Mouse (Mus musculus): ENCODE data around the gene Pmm2.

The Pmm2 gene

DNA sequence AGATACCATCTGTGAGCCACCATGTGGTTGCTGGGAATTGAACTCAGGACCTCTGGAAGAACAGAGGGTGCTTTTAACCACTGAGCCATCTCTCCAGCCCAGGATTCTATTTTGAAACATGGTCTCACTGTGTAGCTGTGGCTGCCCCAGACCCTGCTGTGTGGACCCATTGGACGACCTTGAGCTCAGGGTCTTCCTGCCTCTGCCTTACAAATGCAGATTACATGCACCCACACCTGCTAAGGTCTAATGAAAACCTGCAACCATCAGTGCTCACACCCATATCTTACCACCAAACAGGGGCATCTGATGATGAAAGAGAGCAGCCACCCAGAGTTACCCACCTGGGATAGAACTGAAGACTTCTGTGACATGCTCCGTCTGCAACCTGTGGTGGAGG is 18.8 kb downstream of the Pmm2 start:
- no peak for DNase-seq (ENCODE audit: low read depth, low spot score)

DNA sequence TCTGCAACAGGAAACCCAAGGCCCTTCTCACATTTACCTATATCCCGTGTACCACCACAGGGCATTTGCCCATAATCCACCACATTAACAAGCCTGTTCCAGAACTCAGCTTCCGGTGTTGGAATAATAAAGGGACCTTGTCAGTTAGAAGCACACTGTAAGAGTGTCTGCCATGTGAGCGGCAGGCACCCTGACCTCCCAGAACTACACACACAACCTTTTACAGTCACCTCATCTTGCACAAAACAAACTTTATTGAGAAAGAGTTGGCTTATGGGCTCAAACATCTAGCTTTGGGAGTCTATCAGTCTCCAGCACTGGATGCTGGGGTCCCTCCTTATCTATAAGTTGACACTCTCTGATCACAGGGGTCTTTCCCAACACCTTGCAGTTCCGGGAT is 20.9 kb downstream of the Pmm2 start:
- DNase-seq (ENCODE audit: low read depth, low spot score): no peak

DNA sequence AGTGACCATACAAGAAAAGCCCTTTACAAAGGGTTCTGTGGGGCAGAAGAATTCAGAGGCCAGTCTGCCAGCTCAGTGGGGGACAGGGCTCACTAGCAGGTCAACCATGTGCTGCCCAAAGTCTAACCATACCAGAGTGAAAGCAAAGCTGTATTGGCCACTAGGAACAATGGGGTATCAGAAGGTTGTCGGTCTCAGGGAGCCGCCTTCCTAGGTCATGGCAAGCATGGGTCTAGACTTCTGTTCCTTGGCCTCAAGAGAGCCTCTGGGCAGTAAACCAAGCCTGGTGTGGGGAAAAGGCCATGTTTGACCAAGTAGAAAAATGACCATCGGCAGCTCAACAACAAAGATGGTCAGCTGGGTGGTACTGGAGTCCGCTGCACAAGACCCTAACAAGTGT is 21.3 kb downstream of the Pmm2 start:
- no peak for DNase-seq (ENCODE audit: low read depth, low spot score)

DNA sequence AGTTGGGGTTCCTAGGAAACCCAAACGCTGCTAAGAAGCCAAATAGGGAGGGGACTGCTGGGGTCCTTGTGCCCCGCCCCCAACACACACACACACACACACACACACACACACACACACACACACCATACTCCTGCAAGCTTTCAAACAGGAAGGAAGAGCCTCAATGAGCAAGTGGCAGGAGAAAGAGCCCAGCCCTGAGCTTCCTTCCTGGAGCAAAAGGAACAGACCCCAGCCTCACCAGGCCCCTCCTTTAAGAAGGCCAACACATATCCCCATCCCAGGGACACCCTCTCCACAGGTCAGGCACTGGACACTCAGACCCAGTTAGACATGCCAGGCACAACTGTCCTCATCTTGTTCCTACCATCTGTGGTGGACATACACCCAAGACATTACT is 25.5 kb downstream of the Pmm2 start:
- DNase-seq (ENCODE audit: low read depth, low spot score): no peak

DNA sequence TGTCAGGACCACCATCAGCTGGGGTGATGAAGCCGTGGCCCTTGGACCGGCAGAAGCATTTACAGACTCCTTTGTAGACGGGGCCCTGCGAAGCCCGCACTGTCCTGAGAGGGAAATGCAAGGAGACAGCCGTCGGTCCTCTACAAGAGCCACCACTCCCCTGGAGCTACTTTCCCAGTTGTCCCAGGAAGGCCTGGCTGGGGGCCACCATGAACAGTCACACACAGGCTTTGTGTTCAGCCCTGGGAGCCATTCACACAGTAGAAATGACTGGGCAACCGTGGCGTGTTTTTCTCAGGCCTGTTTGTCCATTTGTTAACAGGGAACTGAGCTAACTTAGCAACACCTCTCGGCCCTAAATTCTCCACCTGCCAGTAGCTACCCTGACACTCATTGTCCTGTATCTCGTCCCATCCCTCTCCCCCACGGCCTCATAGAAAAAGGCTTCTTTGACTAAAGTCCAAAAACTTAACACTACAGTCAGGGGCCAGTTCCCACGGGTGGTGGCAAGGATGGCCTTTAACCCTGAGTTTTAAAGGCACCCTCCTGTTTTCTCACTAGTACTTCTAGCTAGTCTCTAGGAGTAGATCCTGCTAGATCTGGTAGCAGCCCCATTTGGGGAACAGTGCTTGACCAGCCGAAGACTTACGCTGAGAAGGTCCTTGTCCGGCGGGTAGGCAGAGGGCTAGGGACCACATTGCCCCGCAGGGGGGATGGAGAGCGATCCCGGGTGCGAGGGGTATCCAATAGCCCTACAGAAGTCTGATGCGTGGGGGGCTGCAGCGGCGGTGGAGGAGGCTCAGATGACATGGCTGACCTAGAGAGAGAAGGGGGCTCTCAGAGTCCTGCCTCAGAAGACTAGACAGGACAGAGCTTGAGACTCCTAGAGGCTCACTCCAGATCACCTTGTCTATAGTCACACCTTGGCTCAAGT is 26.4 kb downstream of the Pmm2 start:
- DNase-seq (ENCODE audit: low read depth, low spot score): no peak

DNA sequence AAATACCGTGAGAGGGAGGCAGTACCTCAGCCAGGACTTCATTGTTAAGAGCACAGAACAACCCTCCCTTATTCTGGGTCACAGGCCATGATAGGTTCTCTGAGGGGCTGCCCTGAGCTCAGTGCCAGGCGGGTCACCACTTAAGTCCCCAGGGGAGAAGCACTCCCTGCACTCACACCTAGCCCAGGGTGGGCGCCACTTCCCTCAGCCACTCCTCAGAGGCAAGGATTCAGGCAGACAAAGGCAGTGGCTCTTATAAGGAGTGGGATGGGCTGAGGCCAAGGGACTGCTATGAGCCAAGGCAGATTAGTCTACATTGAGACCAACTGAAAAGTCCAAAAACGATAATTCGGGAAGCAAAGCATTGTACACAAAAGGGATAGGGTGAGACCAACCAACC is 27.9 kb downstream of the Pmm2 start:
- DNase-seq (ENCODE audit: low read depth, low spot score): no peak

DNA sequence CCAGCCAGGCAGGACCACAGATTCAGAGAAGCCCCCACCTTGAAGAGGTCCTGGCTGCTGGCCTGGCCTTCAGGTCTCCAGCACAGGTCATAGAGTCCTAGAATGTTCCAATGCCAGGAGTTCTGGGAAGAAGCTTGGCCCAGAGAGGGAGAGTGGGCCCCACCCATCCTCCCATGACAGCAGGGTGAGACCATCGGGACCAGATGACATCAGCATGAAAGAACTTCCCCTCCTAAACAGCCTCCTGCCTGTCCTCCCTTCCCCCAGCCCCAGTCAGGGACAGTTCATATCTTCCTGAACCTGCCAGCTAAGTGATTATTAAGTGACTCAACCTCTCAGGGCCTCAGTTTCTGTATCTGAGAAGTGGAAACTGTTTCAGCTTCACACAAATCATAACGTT is 29.0 kb downstream of the Pmm2 start:
- no peak for DNase-seq (ENCODE audit: low read depth, low spot score)

DNA sequence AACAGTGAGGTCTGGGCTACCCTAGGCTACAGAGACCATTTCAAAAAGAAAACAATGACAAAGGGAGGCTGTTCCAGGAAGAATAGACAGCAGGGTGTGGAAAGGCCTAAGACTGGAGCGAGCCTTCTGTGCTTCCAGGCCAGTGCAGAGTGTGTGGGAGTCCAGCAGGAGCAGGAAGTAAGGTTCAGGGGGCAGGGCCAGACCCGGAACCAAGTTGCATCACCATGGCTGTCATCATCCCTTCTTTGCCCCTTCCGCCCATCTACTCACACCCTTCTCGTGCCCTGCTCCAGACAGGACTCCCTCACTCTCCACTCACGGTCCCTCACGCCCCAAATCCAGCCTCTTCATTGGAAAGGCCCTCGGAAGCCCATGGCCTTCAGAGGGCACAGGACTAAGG is 29.8 kb downstream of the Pmm2 start:
- no peak for DNase-seq (ENCODE audit: low read depth, low spot score)

DNA sequence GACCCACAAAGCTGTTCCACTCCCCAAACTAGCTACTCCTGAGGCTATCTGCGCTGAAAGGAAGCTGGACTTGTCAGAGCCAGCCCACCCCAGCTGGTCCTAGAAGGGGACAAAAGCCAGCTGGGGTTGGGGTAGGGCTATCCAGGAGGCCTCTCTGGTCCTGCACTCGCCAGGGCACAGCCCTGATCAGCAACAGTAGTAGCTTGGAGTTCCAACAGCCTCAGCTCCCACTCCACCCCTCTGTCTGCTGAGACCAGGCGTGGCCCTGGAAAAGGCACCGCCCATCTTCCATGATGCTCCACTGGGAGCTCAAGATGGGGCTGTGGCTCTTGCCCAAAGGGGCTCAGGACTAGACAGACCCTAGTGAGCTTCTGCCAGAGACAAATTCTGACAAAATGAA is 30.3 kb downstream of the Pmm2 start:
- DNase-seq (ENCODE audit: low read depth, low spot score): no peak

DNA sequence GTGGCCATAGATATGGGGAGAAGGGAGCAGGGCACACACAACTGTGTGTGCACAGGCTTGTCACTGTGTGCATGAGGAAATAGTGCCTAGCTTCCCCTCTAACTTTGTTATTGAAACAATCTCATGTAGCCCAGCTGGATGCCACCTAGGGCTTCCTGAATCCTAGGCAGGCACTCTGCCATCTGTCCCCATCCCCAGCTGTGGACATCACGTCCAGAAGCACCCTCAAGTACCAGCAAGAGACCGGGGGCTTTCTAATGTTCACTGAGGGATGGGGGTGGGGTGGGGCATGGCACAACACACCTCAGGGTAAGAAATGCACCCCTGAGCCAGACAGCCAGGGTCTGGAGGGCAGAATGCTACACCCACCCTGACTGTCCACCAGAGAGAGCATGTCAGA is 30.9 kb downstream of the Pmm2 start:
- no peak for DNase-seq (ENCODE audit: low read depth, low spot score)

DNA sequence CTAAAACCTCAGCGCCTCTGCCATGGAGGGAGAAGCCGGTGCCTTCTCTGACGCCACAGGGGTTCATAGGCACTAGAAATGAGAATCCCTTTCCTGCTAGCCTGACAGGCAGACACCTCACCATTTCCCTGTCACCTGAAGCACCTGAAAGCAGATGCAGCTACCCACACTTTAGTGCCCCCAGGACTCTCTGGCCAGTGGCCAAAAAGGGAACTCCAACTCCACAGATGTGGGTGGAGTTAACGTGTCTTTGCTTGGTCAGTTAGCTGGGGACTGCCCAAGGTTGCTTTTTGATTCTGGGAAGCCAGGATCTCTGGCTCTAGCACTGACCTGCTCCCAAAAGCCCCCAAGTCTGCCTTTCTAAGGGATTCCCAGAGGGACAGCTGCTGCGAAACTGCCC is 32.0 kb downstream of the Pmm2 start:
- DNase-seq (ENCODE audit: low read depth, low spot score): no peak

DNA sequence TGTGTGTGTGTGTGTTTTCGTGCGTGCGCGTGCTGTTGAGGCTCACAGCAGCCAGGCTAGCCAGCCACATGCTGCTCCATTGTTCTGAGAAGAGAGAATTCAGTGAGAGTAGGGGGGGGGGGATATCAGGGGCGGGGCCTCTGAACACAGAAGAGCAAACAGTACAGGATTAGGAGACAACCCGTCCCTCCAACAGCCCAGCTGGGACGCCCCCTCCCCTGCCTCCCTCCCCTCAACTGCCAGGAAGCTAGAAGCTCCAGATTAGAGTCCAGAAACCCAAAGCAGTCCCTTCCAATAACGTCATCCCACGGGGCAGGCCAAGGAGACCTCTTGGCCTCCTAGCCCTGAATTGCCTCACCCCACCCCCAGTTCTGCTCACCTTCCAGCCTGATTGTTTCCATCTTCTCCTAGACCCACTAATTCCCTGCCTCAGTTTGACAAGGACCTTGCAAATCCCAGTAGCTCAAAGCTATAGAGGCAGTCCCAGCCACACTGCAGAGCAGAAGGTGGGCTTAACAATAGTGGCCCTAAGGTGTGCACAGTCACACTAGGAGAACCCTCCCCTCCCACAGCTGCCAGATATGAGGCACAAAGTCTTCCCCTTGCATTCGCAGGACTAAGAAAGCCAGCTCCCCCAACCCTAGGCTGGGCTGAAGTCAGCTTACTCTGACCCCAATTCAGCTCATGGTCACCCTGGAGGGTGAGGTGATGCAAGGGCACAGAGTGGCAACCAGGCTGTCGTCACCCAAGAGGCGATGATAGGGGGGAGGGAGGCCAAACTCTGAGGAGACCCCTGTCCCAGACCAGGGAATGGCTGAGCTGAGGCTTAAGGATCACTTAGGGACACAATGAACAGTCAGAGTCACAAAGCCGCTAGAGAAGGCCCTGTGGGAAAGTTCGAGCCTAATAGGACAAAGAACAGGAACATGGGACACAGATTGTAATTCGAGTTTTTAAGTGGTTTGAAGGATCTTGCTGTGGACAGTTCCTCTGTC is 32.9 kb downstream of the Pmm2 start:
- no peak for DNase-seq (ENCODE audit: low read depth, low spot score)

DNA sequence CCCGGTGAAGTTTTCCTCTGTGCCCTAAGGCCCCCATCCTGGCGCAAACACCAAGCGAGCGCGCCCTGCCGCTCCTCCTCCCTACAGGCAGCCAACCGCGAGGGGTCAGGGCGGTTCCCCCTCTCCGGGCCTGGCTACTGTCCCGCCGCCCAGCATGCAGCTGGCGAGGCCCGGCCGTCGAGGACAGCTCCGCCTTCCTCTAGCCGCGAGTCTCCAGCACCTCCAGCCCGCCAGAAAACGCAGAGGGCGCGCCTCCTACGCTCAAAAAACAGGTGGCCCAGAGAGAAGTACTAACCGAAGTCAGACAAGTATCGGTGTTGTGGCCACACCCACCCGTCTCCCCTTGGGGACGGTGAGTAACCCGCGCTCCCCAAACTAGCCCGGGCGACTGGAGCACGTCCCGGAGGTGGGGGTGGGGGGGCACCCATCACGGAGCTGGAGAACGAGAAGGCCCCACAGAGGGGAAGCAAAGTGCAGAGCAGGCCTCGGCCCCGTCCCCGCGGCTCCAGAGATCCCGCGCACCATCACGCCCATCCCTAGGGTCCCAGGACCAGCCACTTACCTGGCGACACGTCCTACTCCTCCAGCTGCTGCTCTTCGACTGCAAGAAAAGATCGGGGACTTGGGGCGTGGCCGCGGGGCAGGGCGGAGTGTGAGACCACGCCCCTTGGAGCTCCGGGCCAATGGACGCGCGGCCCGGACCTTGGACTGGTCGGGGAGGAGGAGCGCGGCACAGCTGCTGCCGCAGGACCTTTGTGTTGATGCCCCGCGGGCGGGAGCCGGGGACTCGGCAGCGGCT is 34.3 kb downstream of the Pmm2 start, which contains the start of gene Carhsp1:
Gene Carhsp1 (minus strand): TSS at position 605 of the 799 bp plus-strand sequence.
- peak; percentile 91 for DNase-seq (ENCODE audit: low read depth, low spot score)

DNA sequence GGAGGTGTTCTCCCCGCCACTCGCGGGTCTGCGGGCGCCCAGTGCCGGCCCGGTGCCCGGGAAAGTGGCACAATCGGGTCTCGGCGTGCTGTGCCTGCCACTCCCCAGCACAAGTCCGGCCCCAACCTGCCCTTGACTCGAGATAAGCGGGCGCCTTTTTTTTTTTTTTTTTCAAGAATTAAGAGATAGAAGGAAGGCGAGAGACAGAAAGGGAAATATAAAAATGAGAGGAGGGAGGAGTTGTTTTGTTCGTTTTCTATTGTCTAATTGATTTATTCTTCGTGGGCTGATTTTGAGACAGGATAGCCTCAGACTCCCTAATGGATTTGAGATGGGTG is 34.8 kb downstream of the Pmm2 start:
- no peak for DNase-seq (ENCODE audit: low read depth, low spot score)

DNA sequence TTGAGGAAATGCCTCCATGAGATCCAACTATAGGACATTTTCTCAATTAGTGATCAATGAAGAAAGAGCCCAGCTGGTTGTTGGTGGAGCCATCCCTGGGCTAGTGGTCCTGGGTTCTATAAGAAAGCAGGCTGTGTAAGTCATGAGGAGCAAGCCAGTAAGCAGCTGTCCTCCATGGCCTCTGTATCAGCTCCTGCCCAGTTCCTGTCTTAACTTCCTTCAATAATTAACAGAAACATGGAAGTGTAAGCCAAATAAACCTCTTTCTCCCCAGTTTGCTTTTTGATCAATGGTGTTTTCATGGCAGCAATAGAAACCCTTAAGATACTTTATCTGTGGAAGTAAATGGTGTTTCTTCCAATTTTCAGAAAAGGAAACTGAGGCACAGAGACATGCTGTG is 35.3 kb downstream of the Pmm2 start:
- no peak for DNase-seq (ENCODE audit: low read depth, low spot score)

DNA sequence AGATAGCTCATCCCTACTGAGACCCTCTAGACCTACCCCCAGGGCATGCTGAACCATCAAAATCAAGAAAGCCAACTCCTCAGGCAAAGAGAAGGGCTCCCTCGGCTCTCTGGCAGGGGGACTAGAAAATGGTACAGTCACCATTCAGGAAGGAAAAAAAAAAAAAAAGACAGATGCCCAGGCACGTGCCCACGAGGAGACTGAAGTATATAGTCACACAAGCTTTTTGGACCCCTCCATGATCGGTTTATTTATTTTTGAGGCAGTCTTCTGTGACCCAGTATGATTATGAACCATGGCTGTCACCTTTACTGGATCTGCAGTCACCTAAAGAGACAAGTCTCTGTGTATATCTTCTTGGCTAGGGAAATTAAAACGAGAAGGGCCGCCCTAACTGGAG is 35.9 kb downstream of the Pmm2 start:
- DNase-seq (ENCODE audit: low read depth, low spot score): no peak

DNA sequence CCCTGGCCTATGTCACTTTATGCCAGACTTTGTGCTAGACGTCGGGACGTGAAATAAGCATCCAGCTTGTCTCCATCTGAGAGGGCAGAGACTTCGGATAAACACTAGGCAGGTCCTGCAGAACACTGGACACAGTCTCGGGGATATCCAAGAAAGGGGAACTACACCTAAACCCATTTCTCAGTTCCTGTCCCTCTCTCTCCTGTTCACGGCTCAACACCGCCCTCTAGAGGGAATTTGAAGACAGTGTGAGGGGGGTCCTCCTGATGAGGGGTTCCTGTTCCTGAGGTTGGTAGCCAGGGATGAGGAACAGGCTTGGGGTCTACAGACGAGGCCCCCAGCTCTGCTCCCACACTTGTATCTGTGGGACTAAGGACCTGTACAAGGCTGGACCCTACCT is 36.7 kb downstream of the Pmm2 start:
- DNase-seq (ENCODE audit: low read depth, low spot score): peak; percentile 85

DNA sequence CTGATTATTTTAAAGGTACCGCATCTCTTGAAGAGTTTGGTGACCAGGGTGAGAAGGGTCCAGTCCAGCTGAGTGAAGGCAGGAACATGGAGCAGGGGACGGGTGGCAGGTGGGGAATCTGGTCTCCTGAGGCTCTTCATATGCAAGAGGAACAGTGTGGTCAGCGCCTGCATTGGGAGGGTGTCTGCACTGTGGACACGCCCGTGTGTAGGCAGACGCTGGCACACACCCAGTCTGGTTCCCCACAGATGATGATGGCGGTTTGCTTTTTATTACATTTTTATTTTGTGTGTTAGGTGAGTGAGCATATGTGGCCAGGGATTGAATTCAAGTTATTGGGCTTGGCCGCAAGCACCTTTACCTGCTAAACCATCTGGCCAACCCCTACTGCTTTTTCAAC is 38.1 kb downstream of the Pmm2 start:
- DNase-seq (ENCODE audit: low read depth, low spot score): no peak

DNA sequence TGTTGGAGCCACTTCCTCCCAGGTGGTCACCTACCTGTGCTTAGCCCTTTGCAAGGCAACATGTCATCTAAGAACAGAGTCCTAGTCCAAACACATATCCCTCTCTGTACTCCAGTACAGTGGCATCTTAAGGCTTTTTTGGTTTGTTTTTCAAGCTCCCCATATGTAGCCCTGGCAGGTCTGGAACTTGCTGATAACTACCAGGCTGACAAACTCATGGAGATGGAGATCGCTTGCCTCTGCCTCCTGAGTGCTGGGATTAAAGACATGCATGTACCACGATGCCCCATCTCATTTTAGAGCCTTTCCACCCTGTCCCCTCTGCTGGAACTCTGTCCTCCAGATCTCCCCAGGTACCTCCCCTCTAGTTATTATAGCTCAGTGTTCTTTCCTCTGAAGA is 38.8 kb downstream of the Pmm2 start:
- DNase-seq (ENCODE audit: low read depth, low spot score): no peak

DNA sequence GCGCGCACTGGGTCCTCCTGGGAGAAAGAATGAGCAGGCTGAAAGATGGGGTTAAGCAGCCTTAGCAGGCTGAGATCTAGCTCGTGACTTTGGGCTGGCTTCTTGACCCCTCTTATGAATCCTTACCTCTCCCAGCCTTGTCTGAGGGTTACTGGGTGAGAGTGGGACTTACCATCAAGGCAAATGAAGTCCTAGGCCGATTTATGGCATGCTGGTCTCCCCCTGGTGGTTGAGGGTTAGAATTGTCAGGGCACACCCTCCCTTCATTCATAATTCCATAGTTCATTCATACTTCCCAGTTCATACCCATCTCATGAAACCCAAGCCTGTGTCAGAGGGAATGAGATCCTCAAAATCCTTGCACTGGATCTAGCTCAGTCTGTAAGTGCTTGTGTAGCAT is 39.3 kb downstream of the Pmm2 start:
- DNase-seq (ENCODE audit: low read depth, low spot score): peak; percentile 76

DNA sequence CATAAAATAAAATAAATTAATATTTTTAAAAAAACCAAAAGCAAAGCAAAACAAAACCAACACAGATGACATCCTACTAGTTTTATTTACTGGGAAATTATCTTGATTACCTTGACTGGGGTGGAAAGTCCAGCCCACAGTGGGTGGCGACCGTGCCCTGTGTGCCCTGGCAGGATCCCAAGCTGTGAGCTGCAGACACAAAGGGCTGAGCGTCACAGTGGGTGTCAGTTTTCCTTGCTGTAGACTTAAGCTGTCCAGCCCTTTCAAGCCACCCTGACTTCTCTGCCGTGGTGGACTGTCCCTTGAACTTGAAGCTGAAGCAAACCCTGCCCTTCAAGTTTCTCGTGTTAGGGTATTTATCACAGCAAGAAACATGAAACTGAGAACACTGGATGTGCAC is 40.6 kb downstream of the Pmm2 start:
- DNase-seq (ENCODE audit: low read depth, low spot score): no peak

DNA sequence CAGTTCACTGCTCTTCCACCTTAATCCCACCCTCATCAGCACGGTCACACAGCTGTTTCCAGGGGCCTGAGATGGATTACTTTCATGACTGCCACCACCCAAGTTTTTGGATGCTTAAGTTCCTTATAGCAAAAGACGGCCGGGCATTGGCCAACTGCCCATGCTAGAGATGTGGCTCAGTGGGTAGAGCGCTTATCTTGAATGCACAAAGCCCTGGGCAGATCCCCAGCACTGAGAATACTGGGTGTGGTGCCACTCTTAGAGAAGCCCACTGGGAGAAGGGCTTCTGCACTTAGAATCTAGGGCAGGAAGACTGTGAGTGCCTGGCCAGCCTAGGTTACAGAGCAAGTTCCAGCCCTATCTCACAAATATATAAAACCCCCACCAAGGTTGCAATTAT is 41.2 kb downstream of the Pmm2 start:
- DNase-seq (ENCODE audit: low read depth, low spot score): no peak
